Mouse (Mus musculus) Patski (cell line): ENCODE measurements around the gene Atp7a. TPM values are rescaled to one million over a fixed set of nuclear protein-coding genes. Genes with fewer than 3 reads are reported as not detected.
"Not testable (repeated sequence)": the region's sequence is repeated elsewhere in the genome, so short reads cannot be mapped to it uniquely, and the experiment has no call there.

ENCODE experiments used
- ATAC-seq: fragments of 100-300 bp; one replicate; pipeline ENCODE4 v1.8.0; 2021
- CTCF ChIA-PET: fragments of 350-600 bp; sonication (Branson Sonifier 250); formaldehyde crosslinking; loops from one replicate; lab custom pipeline; 2022; ENCODE audit warnings: inconsistent platforms; lab: Charles Lee
- POLR2A ChIA-PET: fragments of 350-600 bp; sonication (Branson Sonifier 250); formaldehyde crosslinking; loops from one replicate; lab custom pipeline; 2022; ENCODE audit warnings: antibody characterized with exemption, inconsistent platforms; lab: Charles Lee
- DNase-seq: peaks from one replicate; pipeline ENCODE4 v3.0.0-alpha.2; 2011; ENCODE audit warnings: low read depth, low spot score
- H3K27me3 ChIP-seq: fragments of 371-371 bp; one replicate; pipeline ENCODE4 v1.5.1; 2021
- CTCF ChIP-seq: fragments of 100-300 bp; IDR thresholded peaks from one replicate; pipeline ENCODE4 v1.5.1; 2021
- in situ Hi-C: fragments of 300-500 bp; cut with MboI; formaldehyde crosslinking; loops from 3 replicates; pipeline ENCODE4 v1.11.1; 2018; ENCODE audit warnings: low pct_unique_long_range_greater_than_20kb, mixed read lengths
- polyA plus RNA-seq: library from polyadenylated mRNA; unstranded; gene quantifications from one replicate; pipeline ENCODE4 v1.2.3, GENCODE M21; 2021

Gene Atp7a
- polyA plus RNA-seq: 19.9 TPM

DNA sequence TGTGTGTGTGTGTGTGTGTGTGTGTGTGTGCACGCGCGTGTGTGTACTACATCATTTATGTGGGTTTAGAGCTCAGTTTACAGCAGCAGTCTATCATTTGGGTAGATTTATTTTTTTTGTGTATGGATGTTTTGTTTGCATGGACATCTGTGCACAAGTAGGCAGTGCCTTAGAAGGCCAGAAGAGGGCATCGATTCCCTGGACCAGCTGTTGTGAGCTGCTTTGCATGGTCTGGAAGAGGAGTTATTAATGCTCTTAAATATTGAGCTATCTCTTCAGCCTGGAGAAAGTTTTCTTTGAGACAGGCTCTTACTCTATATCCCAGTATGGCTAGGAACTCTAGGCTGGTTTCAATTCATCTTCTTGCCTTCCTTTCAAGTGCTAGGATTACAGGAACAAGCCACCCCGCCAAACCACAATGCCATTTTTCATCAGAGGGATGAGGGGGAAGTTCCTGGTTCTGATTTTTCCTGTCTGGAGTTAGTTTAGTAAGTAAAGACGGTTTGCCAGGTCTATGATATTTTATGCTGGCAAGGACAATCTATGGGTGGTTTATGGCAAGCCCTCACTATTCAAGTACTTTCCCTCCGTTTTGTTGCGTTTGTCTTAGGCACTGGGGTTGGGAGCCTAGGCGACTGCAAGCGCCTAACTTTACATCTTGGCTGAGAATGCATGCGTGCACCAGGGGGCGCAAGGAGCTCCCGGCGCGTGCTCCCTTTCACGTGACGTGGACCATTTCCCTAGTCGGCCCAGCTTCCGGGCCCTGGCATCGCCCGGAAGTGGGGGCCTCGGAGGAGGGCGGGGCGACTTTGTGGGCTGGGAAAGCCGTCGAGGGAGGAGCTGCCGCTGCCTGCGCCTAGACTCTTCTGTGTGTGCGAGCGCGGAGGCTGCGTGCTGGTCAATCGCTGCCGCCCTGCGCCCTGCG is at the start of gene Atp7a:
Gene Atp7a, plus strand, starts transcription at position 859 of the 925 bp plus-strand sequence.
- no peak for DNase-seq
- peaks cover 24% of the 10 kb centered on the region for H3K27me3 ChIP-seq
- POLR2A ChIA-PET: interaction anchor here (0.6 to 2.0 kb wide), 2 partner anchors 70 to 160 kb away, joined by 3 to 6 read pairs; partner anchors contain the start of gene Pgk1
- in situ Hi-C loops: no loop called here
- CTCF ChIA-PET: interaction anchor here (1.0 to 2.2 kb wide), 24 partner anchors 9 to 160 kb away, joined by 3 to 13 read pairs (median 3); partner anchors contain the start of genes Cox7b and Pgk1
- peak; percentile 65 for TF ChIP-seq CTCF
- peak; percentile 95 for ATAC-seq

DNA sequence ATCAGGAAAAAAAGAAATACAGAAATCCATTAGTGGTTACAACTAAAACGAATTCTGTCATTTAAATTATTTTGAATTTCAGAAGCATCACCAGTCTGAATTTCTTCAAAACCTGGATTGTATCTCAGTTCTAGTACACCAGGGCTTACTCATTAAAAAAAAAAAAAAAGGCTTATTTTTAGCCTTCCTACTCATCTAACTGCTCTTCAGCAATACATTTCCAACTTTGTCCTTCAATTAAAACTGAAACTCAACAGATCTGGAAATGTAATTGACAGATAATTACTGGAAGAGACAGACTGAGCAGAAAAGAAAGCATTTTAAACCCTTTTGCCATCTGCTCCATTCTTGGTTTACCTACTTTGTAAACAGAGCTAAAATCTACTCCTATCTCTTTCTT is 25.5 kb upstream of the Atp7a start:
- ATAC-seq (no peak), DNase-seq (no peak)
- TF ChIP-seq CTCF: no peak
- CTCF ChIA-PET: interaction anchor here (1.1 kb wide), 1 partner anchor 16 kb away, joined by 4 read pairs; no protein-coding TSS in a partner anchor
- POLR2A ChIA-PET: interaction anchor here (0.7 kb wide), 2 partner anchors 17 to 103 kb away, joined by 3 to 5 read pairs; no protein-coding TSS in a partner anchor
- in situ Hi-C loops: no loop called here
- peaks cover 20% of the 10 kb centered on the region for H3K27me3 ChIP-seq

DNA sequence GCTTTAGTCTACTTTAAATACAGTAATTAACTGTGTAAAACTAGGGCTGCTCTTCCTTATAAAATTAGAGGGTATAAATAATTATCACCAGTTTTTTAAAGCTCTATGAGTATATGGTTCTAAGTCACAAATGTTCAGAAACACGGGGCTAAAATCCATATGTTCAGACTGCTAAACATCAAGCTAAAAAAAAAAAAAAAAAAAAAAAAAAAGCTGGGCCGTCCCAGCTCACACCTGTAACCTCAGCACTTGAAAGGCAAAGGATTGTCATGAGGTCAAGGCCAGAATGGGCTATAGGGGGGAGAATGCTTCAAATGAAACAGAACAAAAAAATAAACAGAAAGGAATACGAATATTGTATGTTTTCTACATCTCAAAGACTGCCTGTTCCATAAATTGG is 16.3 kb upstream of the Atp7a start:
- POLR2A ChIA-PET: interaction anchor here (0.7 kb wide), 1 partner anchor 188 kb away, joined by 3 read pairs; no protein-coding TSS in a partner anchor
- DNase-seq: no peak
- no peak for ATAC-seq
- CTCF ChIA-PET: interaction anchor here (1.0 kb wide), 1 partner anchor 16 kb away, joined by 3 read pairs; no protein-coding TSS in a partner anchor
- H3K27me3 ChIP-seq: peaks cover 11% of the 10 kb centered on the region
- no peak for TF ChIP-seq CTCF
- in situ Hi-C loops: loop anchor here (10.0 kb wide), 2 partner anchors 184 to 906 kb away; no protein-coding TSS in a partner anchor

DNA sequence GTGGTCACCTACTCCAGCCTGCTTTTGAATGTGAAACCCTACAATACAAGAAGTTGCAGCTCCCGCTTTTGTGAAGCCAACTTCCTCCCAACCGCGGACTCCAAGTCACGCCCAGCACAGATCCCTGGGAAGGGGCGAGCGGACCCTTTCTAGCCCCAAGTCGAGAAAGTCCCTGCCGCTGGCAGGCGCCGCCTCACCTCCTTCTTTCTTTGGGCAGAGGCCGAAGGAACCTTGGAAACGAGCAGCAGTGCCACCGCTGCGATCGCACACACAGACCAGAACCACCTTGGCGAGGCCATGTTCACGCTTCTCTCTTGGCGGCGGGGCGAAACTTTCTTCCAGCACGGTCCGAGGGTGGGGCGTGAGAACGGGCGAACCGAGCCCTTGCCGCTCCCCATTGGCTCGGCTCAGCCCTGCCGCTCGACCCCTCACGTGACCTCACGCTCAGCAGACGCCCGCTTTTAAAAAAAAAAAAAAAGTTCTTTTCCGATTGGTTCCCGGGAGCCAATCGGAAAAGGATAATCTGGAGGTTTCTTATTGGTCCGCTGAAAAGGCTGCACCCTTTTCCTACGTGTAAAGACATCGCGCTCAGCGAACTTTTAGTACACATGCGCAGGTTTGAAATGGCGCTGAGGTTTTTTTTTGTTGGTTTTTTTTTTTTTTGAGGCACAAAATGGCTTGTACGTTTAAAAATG is 15.5 kb upstream of the Atp7a start, which contains the start of gene Magt1:
Gene Magt1, minus strand, starts transcription at position 442 of the 695 bp plus-strand sequence.
- no peak for TF ChIP-seq CTCF
- peak; percentile 50 for DNase-seq
- H3K27me3 ChIP-seq: peaks cover 11% of the 10 kb centered on the region
- ATAC-seq: peak; percentile 96
- ChIA-PET POLR2A (interaction anchor here (0.7 kb wide), 1 partner anchor 188 kb away, joined by 3 read pairs; no protein-coding TSS in a partner anchor), CTCF (no interaction called here)
- in situ Hi-C loops: loop anchor here (10.0 kb wide), 2 partner anchors 183 to 907 kb away; no protein-coding TSS in a partner anchor

DNA sequence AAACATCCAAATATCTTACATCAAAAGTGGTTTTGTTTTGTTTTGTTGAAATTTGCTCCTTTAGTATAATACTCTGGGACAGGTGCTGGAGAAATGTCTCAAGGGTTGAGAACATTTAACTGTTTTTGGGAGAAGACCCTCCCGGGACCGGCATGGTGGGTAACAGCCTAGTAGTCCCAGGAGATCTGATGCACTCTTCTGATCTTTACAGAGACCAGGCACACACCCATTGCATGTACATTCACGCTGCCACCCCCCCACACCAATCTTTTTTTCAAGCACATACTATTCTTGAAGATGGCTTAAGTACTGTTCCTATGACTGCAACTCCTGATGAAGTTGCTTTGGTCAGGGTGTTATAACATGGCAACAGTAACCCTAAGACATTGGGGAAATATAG is 14.5 kb upstream of the Atp7a start:
- in situ Hi-C loops: loop anchor here (10.0 kb wide), 2 partner anchors 182 to 908 kb away; no protein-coding TSS in a partner anchor
- no peak for ATAC-seq
- POLR2A ChIA-PET: no interaction called here
- CTCF ChIA-PET: no interaction called here
- no peak for DNase-seq
- peaks cover 3% of the 10 kb centered on the region for H3K27me3 ChIP-seq
- TF ChIP-seq CTCF: no peak

DNA sequence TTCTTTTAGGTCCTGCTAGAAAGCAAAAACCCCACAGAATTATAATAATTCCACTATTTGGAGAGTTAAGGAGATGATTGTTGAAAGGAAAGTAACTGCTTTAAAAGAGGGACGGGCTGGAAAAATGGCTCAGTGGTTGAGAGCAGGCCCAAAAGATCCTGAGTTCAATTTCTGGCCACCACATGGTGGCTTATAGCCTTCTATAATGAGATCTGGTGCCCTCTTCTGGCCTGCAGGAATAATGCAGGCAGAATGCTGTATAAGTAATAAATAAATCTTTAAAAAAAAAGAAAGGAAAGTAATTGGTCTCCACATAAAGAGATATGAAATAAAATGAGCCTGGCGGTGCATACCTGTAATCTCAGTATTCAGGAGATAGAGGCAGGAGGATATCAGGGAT is 13.9 kb upstream of the Atp7a start:
- no peak for DNase-seq
- no peak for ATAC-seq
- POLR2A ChIA-PET: no interaction called here
- peaks cover 3% of the 10 kb centered on the region for H3K27me3 ChIP-seq
- peak; percentile 77 for TF ChIP-seq CTCF
- CTCF ChIA-PET: interaction anchor here (1.1 kb wide), 1 partner anchor 12 kb away, joined by 3 read pairs; no protein-coding TSS in a partner anchor
- in situ Hi-C loops: loop anchor here (10.0 kb wide), 2 partner anchors 182 to 908 kb away; no protein-coding TSS in a partner anchor

DNA sequence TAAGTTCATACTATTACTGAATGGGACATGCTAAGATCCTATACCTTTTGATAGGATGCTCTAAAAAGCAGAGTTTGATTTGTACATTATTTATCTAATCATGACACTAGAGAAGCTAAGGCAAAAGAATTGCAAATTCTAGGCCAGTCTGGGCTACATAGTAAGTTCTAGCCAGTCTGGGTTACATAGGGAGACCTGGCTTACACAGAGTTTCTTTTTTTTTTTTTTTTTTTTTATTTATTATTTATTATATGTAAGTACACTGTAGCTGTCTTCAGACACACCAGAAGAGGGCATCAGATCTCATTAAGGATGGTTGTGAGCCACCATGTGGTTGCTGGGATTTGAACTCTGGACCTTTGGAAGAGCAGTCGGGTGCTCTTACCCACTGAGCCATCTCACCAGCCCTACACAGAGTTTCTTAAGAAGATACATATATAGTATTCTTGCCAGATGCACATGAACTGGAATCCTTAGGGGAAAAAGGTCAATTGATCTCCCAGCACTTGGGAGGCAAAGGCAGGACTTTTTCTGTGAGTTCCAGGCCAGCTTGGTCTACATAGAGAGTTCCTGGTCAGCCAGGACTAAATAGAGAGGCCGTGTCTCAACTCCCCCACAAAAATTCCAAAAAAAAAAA is 12.2 kb upstream of the Atp7a start:
- CTCF ChIA-PET: interaction anchor here (1.3 kb wide), 1 partner anchor 155 kb away, joined by 4 read pairs; no protein-coding TSS in a partner anchor
- POLR2A ChIA-PET: interaction anchor here (1.4 kb wide), 1 partner anchor 173 kb away, joined by 6 read pairs; no protein-coding TSS in a partner anchor
- ATAC-seq, H3K27me3 ChIP-seq, DNase-seq: not testable (repeated sequence)
- in situ Hi-C loops: loop anchor here (5.0 to 10.0 kb wide), 3 partner anchors 152 to 910 kb away; no protein-coding TSS in a partner anchor

DNA sequence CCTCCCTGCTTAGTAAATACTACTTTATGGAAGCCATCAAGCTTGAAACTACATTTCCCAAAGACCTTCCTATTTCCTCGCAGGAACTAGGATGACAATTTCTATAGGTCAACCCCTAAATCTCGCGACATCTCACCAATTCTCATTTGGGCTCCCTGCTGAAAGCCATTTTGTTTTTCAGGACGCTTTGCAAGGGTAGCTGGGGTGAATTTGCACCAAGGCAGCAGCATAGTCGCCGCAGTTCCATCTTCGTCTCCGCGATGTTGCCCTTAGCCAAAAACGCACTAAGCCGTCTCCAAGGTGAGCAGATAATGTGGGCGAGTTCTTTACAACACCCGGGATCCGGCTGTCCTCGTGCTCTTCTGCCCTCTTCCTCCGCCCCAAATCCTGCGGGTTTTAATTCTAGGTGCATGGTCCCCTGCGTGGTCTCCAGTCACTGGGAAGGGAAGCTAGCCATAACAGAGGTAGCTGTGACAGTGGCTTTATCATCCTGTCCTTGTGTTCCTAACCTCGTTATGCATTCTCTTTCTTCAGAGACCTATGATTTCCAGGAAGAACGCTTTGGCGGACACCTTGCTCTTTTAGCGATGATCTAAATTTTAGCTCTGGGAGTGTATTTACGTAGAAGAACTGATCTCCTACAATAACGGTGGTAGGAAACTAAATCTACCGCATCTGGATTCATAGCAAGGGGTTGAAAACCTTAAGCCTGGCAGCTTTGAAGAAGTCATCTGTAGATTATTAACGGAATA is 11.3 kb upstream of the Atp7a start, which contains the start of gene Cox7b:
Gene Cox7b, plus strand, starts transcription at position 130 of the 752 bp plus-strand sequence.
- no peak for TF ChIP-seq CTCF
- ChIA-PET CTCF (interaction anchor here (1.3 kb wide), 1 partner anchor 11 kb away, joined by 5 read pairs; the partner anchor contains the start of gene Atp7a), POLR2A (interaction anchor here (0.6 to 1.4 kb wide), 2 partner anchors 172 to 595 kb away, joined by 3 to 6 read pairs; no protein-coding TSS in a partner anchor)
- in situ Hi-C loops: loop anchor here (5.0 to 10.0 kb wide), 3 partner anchors 152 to 911 kb away; no protein-coding TSS in a partner anchor
- H3K27me3 ChIP-seq: no peaks in the 10 kb centered on the region
- peak; percentile 24 for ATAC-seq
- peak; percentile 47 for DNase-seq
